Mouse (Mus musculus): Measurements from ENCODE around the gene 9130230L23Rik. TPM values are rescaled to one million over a fixed set of nuclear protein-coding genes. Genes with fewer than 3 reads are reported as not detected.
"Not testable (repeated sequence)": the region's sequence is repeated elsewhere in the genome, so short reads cannot be mapped to it uniquely, and the experiment has no call there.

Gene 9130230L23Rik
- polyA plus RNA-seq, 1 experiment, result 7.3 TPM

GRCm38 (mm10) chr5:66008245-66008967, 4.3 kb upstream of the 9130230L23Rik start:
- no peak for DNase-seq (ENCODE audit: low read depth, low spot score)
- WGBS, result 44% methylated on average over 15 of the region's 15 CpGs

GRCm38 (mm10) chr5:66005041-66005678, 1.1 kb upstream of the 9130230L23Rik start:
- 25% methylated on average over 16 of the region's 16 CpGs for WGBS
- DNase-seq (ENCODE audit: low read depth, low spot score), result no peak

- no peak for DNase-seq (ENCODE audit: low read depth, low spot score)
- 34% methylated on average over 5 of the region's 5 CpGs for WGBS
Measured at GRCm38 (mm10) chr5:66001232-66001631, 2.9 kb downstream of the 9130230L23Rik start.

GRCm38 (mm10) chr5:66000567-66001125, 3.4 kb downstream of the 9130230L23Rik start:
- DNase-seq (ENCODE audit: low read depth, low spot score), result no peak
- 8% methylated on average over 6 of the region's 6 CpGs for WGBS

GRCm38 (mm10) chr5:66000074-66000473, 4.0 kb downstream of the 9130230L23Rik start:
- 34% methylated on average over 7 of the region's 7 CpGs for WGBS
- no peak for DNase-seq (ENCODE audit: low read depth, low spot score)

GRCm38 (mm10) chr5:65999106-65999505, 5.0 kb downstream of the 9130230L23Rik start:
- DNase-seq (ENCODE audit: low read depth, low spot score), result no peak
- 53% methylated on average over 7 of the region's 7 CpGs for WGBS

GRCm38 (mm10) chr5:65997813-65998212, 6.3 kb downstream of the 9130230L23Rik start:
- no peak for DNase-seq (ENCODE audit: low read depth, low spot score)

GRCm38 (mm10) chr5:65994643-65995042, 9.4 kb downstream of the 9130230L23Rik start:
- no peak for DNase-seq (ENCODE audit: low read depth, low spot score)
- 46% methylated on average over 6 of the region's 6 CpGs for WGBS

- DNase-seq (ENCODE audit: low read depth, low spot score), result no peak
Measured at GRCm38 (mm10) chr5:65991191-65991590, 12.9 kb downstream of the 9130230L23Rik start.

GRCm38 (mm10) chr5:65987004-65987403, 17.1 kb downstream of the 9130230L23Rik start:
- 74% methylated on average over 3 of the region's 3 CpGs for WGBS
- DNase-seq (ENCODE audit: low read depth, low spot score), result not testable (repeated sequence)

More at GRCm38 (mm10) chr5:65991191-65991590, 12.9 kb downstream of the 9130230L23Rik start:
- WGBS, result 34% methylated on average over 2 of the region's 2 CpGs

GRCm38 (mm10) chr5:65986426-65986825, 17.7 kb downstream of the 9130230L23Rik start:
- DNase-seq (ENCODE audit: low read depth, low spot score), result no peak
- 91% methylated on average over 5 of the region's 5 CpGs for WGBS

- no peak for DNase-seq (ENCODE audit: low read depth, low spot score)
- 86% methylated on average over 13 of the region's 13 CpGs for WGBS
Measured at GRCm38 (mm10) chr5:65975731-65976130, 28.4 kb downstream of the 9130230L23Rik start.

- WGBS, result 64% methylated on average over 2 of the region's 2 CpGs
- no peak for DNase-seq (ENCODE audit: low read depth, low spot score)
Measured at GRCm38 (mm10) chr5:65973189-65973588, 30.9 kb downstream of the 9130230L23Rik start.

GRCm38 (mm10) chr5:65968004-65968403, 36.1 kb downstream of the 9130230L23Rik start:
- WGBS, result 90% methylated on average over 3 of the region's 3 CpGs
- no peak for DNase-seq (ENCODE audit: low read depth, low spot score)

GRCm38 (mm10) chr5:65967091-65967490, 37.0 kb downstream of the 9130230L23Rik start:
- 81% methylated on average over 12 of the region's 12 CpGs for WGBS

GRCm38 (mm10) chr5:65965771-65966279, 38.3 kb downstream of the 9130230L23Rik start:
- WGBS, result 70% methylated on average over 7 of the region's 7 CpGs

More at GRCm38 (mm10) chr5:65967091-65967490, 37.0 kb downstream of the 9130230L23Rik start:
- no peak for DNase-seq (ENCODE audit: low read depth, low spot score)

GRCm38 (mm10) chr5:65963291-65963690, 40.8 kb downstream of the 9130230L23Rik start:
- WGBS, result 90% methylated on average over 5 of the region's 5 CpGs
- no peak for DNase-seq (ENCODE audit: low read depth, low spot score)

More at GRCm38 (mm10) chr5:65965771-65966279, 38.3 kb downstream of the 9130230L23Rik start:
- no peak for DNase-seq (ENCODE audit: low read depth, low spot score)

GRCm38 (mm10) chr5:65960597-65960950, 43.5 kb downstream of the 9130230L23Rik start:
- DNase-seq (ENCODE audit: low read depth, low spot score), result no peak
- 88% methylated on average over 11 of the region's 11 CpGs for WGBS

GRCm38 (mm10) chr5:65959893-65960596, 44.0 kb downstream of the 9130230L23Rik start:
- 89% methylated on average over 5 of the region's 5 CpGs for WGBS
- no peak for DNase-seq (ENCODE audit: low read depth, low spot score)

GRCm38 (mm10) chr5:65958597-65958996, 45.5 kb downstream of the 9130230L23Rik start:
- no peak for DNase-seq (ENCODE audit: low read depth, low spot score)
- WGBS, result 2% methylated on average over 4 of the region's 4 CpGs

All from large intestine, adult 2 months (tissue).